Mouse (Mus musculus) A20 (cell line): ENCODE data around the gene Gm49355.

Experiments
- DNase-seq: peaks from one replicate; pipeline ENCODE4 v3.0.0-alpha.2; 2011; ENCODE audit warnings: low read depth, low spot score

The Gm49355 gene

DNA sequence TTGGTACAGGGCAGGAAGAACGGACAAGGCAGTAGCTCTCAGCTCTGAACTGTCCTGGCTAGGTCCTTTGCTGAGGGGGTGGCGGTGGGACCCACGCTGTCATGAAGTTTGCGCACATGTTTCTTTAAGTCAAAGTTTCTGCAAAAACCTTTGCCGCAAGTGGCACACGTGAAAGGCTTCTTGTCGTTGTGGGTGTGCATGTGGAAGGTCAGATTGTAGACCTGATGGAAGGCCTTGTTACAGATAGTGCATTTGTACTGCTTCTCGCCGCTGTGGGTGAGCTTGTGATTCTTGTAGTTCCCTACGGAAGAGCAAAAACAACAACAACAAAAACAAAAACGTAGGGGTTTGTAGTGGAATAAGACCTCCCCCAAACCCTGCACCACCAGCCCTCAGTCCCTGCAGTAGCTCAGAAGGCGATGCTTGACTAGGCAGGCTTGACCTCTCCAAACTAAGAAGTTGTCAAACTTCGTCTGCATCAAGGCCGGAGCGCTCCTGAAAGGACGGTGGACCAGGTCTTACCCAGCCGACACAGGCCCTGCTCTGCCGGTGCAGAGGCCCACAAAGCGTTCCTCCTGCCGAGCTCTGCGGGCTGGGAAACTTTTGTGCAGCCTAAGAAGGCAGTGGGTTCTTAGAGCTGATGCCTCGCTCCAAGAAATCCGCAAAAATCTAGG, 58.8 kb downstream of the Gm49355 start:
- no peak for DNase-seq

DNA sequence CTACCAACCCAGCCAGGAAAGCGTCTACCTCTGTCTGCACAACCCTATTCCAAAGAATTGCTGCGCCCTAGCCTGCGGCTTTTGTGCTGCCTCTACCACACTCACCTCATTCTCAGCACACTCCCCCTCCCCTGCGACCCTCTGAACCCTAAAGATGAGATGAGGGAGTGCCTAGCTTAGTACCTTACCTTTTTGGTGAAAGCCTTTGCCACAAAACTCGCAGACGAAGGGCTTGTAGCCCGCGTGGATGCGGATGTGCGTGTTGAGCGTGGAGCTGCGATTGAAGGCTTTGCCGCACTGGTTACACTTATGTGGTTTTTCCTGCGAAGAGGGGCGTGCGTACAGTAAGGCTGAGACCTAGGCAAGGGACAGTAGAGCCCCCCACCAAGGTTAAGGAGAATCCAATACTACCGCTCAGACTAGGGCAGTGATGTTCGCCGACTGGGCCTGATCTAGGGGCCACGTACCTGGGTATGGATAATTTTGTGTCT, 59.7 kb downstream of the Gm49355 start:
- no peak for DNase-seq

- no peak for DNase-seq
These were observed 60.4 kb downstream of the Gm49355 start for GRCm38 (mm10) chr14:12344061-12344745.

DNA sequence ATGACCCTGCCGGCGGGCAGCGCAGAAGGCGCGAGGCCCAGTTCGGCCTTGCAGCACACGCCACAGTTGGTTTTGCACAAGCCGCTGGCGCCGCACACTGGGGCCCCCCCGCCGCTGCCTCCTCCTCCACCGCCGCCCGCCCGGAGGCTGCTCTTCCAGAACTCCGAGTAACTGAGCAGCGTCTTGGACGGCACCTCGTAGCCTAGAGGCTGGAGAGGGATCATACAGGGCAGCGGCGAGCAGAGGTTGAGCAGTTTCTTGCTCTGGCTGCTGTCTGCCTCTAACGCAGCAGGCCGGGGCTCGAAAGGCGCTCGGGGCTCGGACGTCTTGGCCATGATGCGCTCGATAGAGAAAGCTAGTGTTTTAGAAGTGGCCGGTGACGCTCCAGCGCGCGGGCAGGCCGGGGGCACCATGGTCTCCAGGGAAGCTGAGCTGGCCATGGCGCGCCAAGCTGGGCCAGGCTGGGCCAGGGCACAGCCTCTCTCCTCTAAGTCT, 61.0 kb downstream of the Gm49355 start:
- DNase-seq = no peak

DNA sequence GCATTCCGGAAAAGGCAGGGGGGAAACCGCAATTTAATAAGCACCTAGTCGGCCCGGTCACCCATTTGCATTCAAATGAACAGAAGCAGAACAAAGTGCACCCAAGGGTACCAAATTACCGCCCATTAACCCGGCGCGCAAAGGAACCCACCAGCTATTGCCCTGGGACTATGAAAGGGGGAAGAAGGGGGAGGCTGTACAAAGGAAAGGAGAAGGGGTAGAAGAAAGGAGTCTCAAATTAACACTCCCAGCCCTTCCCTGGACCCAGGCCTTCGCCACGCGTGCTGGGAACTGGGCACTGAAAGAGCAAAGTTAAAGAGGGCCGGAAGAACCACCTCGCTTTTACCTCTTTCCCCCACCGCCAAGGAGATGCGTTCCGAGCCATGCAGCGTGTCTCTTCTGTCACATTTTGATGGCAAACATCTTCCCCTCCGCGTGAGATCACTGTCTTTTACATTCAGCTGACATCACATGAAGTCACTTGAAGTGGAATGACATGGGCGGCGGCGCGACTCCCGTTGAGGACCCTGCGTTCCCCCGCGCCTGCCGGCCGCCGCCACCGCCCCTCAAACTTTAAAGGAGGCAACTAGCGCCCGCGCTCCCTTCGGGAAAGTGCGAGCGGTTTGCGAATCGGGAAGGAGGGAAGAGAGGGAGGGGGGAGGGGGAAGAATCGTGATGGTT, 61.6 kb downstream of the Gm49355 start:
- no peak for DNase-seq

GRCm38 (mm10) chr14:12346011-12346864, 62.5 kb downstream of the Gm49355 start:
- no peak for DNase-seq

GRCm38 (mm10) chr14:12346865-12347600, 63.3 kb downstream of the Gm49355 start:
- no peak for DNase-seq

GRCm38 (mm10) chr14:12348089-12348488, 64.3 kb downstream of the Gm49355 start, which contains the start of gene Fezf2:
TSS of gene Fezf2 (minus strand) at chr14:12348189.
- DNase-seq = no peak

- no peak for DNase-seq
These were observed 65.7 kb downstream of the Gm49355 start for GRCm38 (mm10) chr14:12349334-12350090.

DNA sequence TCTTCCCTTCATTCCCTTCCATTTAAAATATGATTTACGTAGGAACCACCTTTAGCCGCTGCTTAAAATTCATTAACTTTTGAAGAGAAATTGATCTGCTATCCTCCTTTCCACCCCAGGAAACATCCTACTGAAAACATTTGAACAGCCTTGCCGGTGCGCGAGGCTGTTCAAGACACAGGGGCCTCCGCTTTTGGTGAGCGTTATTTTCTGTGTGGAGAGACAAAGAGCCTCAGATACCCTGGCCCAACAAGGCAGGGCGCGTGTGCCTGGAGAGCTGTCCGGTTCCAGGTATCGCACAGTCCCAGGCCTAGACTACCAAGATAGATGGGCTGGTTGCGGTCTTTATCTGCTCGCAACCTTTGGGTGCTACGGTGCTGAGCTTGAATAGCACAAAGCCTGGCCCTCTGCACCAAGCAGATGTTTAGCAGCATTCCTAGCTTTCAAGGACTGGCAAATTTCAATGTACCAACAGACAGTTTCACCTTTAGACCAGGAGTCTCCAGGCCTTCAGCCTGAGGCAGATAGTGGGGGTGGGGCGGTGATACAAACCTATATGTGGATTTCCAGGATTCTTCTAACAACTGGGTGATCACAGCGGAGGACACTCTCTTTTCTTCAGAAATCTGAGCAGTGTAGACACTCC, 66.6 kb downstream of the Gm49355 start:
- no peak for DNase-seq
